Mouse (Mus musculus) kidney, postnatal 0 days (tissue): ENCODE measurements at regions not wholly inside any gene's neighbourhood (a gene's known extent, or its start where the extent isn't known, plus 50 kb on each side); places are given as distances from the start of the nearest gene placed in this dataset.
"Not testable (repeated sequence)": the region's sequence is repeated elsewhere in the genome, so short reads cannot be mapped to it uniquely, and the experiment has no call there.

Source experiments
- ATAC-seq: fragments of 200-750 bp; cut with Nextera tagmentation; replicated peaks from 2 replicates; pipeline ENCODE4 v1.8.0; 2017; ENCODE audit warnings: low read depth, moderate number of reproducible peaks, moderate TSS enrichment, moderate library complexity; ENCODE audit not compliant: low FRiP score
- DNase-seq: peaks from one replicate; pipeline ENCODE4 v3.0.0-alpha.2; 2016; ENCODE audit warnings: low spot score
- H3K27ac ChIP-seq: fragments of 300-500 bp; sonication (generic); 2 replicates; pipeline ENCODE4 v1.5.1; 2014; ENCODE audit warnings: mild to moderate bottlenecking
- H3K27me3 ChIP-seq: fragments of 300-500 bp; sonication (generic); 2 replicates; pipeline ENCODE4 v1.6.1; 2014; ENCODE audit warnings: low read length, mixed read lengths; ENCODE audit not compliant: insufficient read depth
- H3K36me3 ChIP-seq: fragments of 300-500 bp; sonication (generic); 2 replicates; pipeline ENCODE4 v1.6.1; 2014; ENCODE audit warnings: low read length, mixed read lengths; ENCODE audit not compliant: insufficient read depth
- H3K4me1 ChIP-seq: fragments of 300-500 bp; sonication (generic); replicated peaks from 2 replicates; pipeline ENCODE4 v1.6.1; 2014; ENCODE audit warnings: antibody characterized with exemption, low read length, mixed read lengths; ENCODE audit not compliant: insufficient read depth
- H3K4me2 ChIP-seq: fragments of 300-500 bp; sonication (generic); 2 replicates; pipeline ENCODE4 v1.6.1; 2014; ENCODE audit warnings: mild to moderate bottlenecking, low read length, moderate library complexity, mixed read lengths
- H3K4me3 ChIP-seq: fragments of 300-500 bp; sonication (generic); replicated peaks from 2 replicates; pipeline ENCODE4 v1.5.1; 2014; ENCODE audit warnings: low read depth, low read length
- H3K9ac ChIP-seq: fragments of 300-500 bp; sonication (generic); 2 replicates; pipeline ENCODE4 v1.6.1; 2014; ENCODE audit warnings: low read depth, low read length
- H3K9me3 ChIP-seq: fragments of 300-500 bp; sonication (generic); replicated peaks from 2 replicates; pipeline ENCODE4 v1.6.1; 2016; ENCODE audit warnings: low read length, inconsistent platforms, mixed read lengths
- CTCF ChIP-seq: IDR thresholded peaks from 2 replicates; pipeline ENCODE4 v1.5.1; 2016; ENCODE audit warnings: antibody characterized with exemption, low read depth, mild to moderate bottlenecking, moderate library complexity
- WGBS: fragments of 180-500 bp; shearing (Covaris S2); extraction: QIAGEN DNeasy Blood & Tissue Kit; methylation state at CpG from one replicate; pipeline ENCODE4 v1.1.7; 2014; 5-methylcytosine and 5-hydroxymethylcytosine counted together

GRCm38 (mm10) chr10:85731163-85731562, 98.1 kb upstream of the Pwp1 start:
- H3K4me3 ChIP-seq, H3K9me3 ChIP-seq, H3K4me2 ChIP-seq, DNase-seq, H3K36me3 ChIP-seq, H3K27ac ChIP-seq, H3K4me1 ChIP-seq, ATAC-seq, H3K27me3 ChIP-seq, H3K9ac ChIP-seq: not testable (repeated sequence)
- 95% methylated on average over 3 of the region's 4 CpGs for WGBS

- TF ChIP-seq CTCF = peak; percentile 51
- not testable (repeated sequence) for H3K9me3 ChIP-seq, H3K27ac ChIP-seq, H3K4me1 ChIP-seq, H3K9ac ChIP-seq, DNase-seq, ATAC-seq, H3K4me2 ChIP-seq, H3K36me3 ChIP-seq, H3K27me3 ChIP-seq, H3K4me3 ChIP-seq
- WGBS = 36% methylated on average over 11 of the region's 13 CpGs
These were observed 97.4 kb upstream of the Pwp1 start for GRCm38 (mm10) chr10:85731796-85732388.

GRCm38 (mm10) chr10:85737796-85738195, 91.5 kb upstream of the Pwp1 start:
- TF ChIP-seq CTCF = no peak
- no peaks in the 10 kb centered on the region for H3K27me3 ChIP-seq
- H3K4me1 ChIP-seq = no peaks in the 10 kb centered on the region
- H3K27ac ChIP-seq = no peak overlapping the region
- no peak for ATAC-seq
- H3K36me3 ChIP-seq = no peaks in the 10 kb centered on the region
- DNase-seq = no peak
- H3K4me3 ChIP-seq = no peak overlapping the region
- H3K9ac ChIP-seq = no peak overlapping the region
- 68% methylated on average over 1 of the region's 1 CpGs for WGBS
- no peak overlapping the region for H3K4me2 ChIP-seq
- no peaks in the 10 kb centered on the region for H3K9me3 ChIP-seq

- Histone ChIP-seq H3K9ac (no peak overlapping the region), H3K36me3 (no peaks in the 10 kb centered on the region), H3K27ac (no peak overlapping the region), H3K9me3 (no peaks in the 10 kb centered on the region), H3K4me3 (no peak overlapping the region), H3K4me2 (no peak overlapping the region), H3K4me1 (no peaks in the 10 kb centered on the region), H3K27me3 (no peaks in the 10 kb centered on the region)
- DNase-seq = no peak
- no peak for TF ChIP-seq CTCF
- 39% methylated on average over 3 of the region's 3 CpGs for WGBS
- ATAC-seq = 0 out of 2 replicates have a peak, but pooled peaks have one; percentile 21
These were observed 90.3 kb upstream of the Pwp1 start for GRCm38 (mm10) chr10:85739008-85739407.

GRCm38 (mm10) chr10:85739565-85739964, 89.7 kb upstream of the Pwp1 start:
- not testable (repeated sequence) for H3K4me1 ChIP-seq, ATAC-seq, H3K9me3 ChIP-seq, H3K4me3 ChIP-seq, H3K4me2 ChIP-seq, H3K27ac ChIP-seq, H3K36me3 ChIP-seq, H3K9ac ChIP-seq, H3K27me3 ChIP-seq
- DNase-seq = peak; percentile 35

- H3K4me3 ChIP-seq = no peak overlapping the region
- no peak overlapping the region for H3K4me2 ChIP-seq
- H3K9ac ChIP-seq = no peak overlapping the region
- H3K9me3 ChIP-seq = no peaks in the 10 kb centered on the region
- no peaks in the 10 kb centered on the region for H3K36me3 ChIP-seq
- ATAC-seq (no peak), DNase-seq (peak; percentile 18)
- peak; percentile 58; the same call in 1 of the 2 replicates for TF ChIP-seq CTCF
- 73% methylated on average over 5 of the region's 5 CpGs for WGBS
- H3K4me1 ChIP-seq = no peaks in the 10 kb centered on the region
- H3K27ac ChIP-seq = no peak overlapping the region
- H3K27me3 ChIP-seq = no peaks in the 10 kb centered on the region
These were observed 87.3 kb upstream of the Pwp1 start for GRCm38 (mm10) chr10:85741972-85742371.

GRCm38 (mm10) chr10:85745390-85745789, 83.9 kb upstream of the Pwp1 start:
- H3K27me3 ChIP-seq, H3K9ac ChIP-seq, ATAC-seq, H3K4me3 ChIP-seq, DNase-seq, H3K4me1 ChIP-seq, H3K36me3 ChIP-seq, H3K4me2 ChIP-seq, H3K27ac ChIP-seq, H3K9me3 ChIP-seq: not testable (repeated sequence)
- WGBS = 64% methylated on average over 7 of the region's 7 CpGs

GRCm38 (mm10) chr10:85745818-85746217, 83.5 kb upstream of the Pwp1 start:
- not testable (repeated sequence) for H3K4me3 ChIP-seq, H3K36me3 ChIP-seq, H3K27ac ChIP-seq, H3K4me2 ChIP-seq, H3K9me3 ChIP-seq, H3K27me3 ChIP-seq, H3K4me1 ChIP-seq, DNase-seq, H3K9ac ChIP-seq, ATAC-seq
- WGBS = 42% methylated on average over 4 of the region's 8 CpGs

- not testable (repeated sequence) for H3K4me2 ChIP-seq, H3K4me1 ChIP-seq, H3K27me3 ChIP-seq, H3K27ac ChIP-seq, H3K4me3 ChIP-seq, H3K9ac ChIP-seq, H3K9me3 ChIP-seq, H3K36me3 ChIP-seq
- DNase-seq = peak; percentile 32
- WGBS = 48% methylated on average over 2 of the region's 2 CpGs
- peak; percentile 69; the same call in 1 of the 2 replicates for ATAC-seq
These were observed 79.7 kb upstream of the Pwp1 start for GRCm38 (mm10) chr10:85749549-85749948.
